Mouse (Mus musculus) liver, adult 2 months (tissue): Measurements from ENCODE around the gene Dnhd1. TPM values are rescaled to one million over a fixed set of nuclear protein-coding genes. Genes with fewer than 3 reads are reported as not detected.

Experiments used
- DNase-seq: peaks from one replicate; pipeline ENCODE4 v3.0.0-alpha.2; 2011; ENCODE audit warnings: low read depth, low spot score; ENCODE audit errors: extremely low read depth
- H3K27ac ChIP-seq: fragments of 200-500 bp; replicated peaks from 2 replicates; pipeline ENCODE4 v1.5.1; 2012; ENCODE audit warnings: low read depth, mild to moderate bottlenecking, control low read depth, inconsistent platforms, low read length; ENCODE audit not compliant: insufficient read depth
- H3K27me3 ChIP-seq: fragments of 200-500 bp; 2 replicates; pipeline ENCODE4 v1.6.1; 2012; ENCODE audit warnings: mild to moderate bottlenecking, moderate library complexity, low read length, inconsistent platforms; ENCODE audit not compliant: control insufficient read depth, insufficient read depth
- H3K36me3 ChIP-seq: fragments of 200-500 bp; 2 replicates; pipeline ENCODE4 v1.6.1; 2012; ENCODE audit warnings: low read length, inconsistent platforms; ENCODE audit not compliant: control insufficient read depth, insufficient read depth
- H3K4me1 ChIP-seq: fragments of 200-500 bp; 2 replicates; pipeline ENCODE4 v1.6.1; 2011; ENCODE audit warnings: low read length; ENCODE audit not compliant: control insufficient read depth, insufficient read depth
- H3K4me3 ChIP-seq: fragments of 200-500 bp; 2 replicates; pipeline ENCODE4 v1.5.1; 2011; ENCODE audit warnings: low read depth, mild to moderate bottlenecking, control low read depth, low read length, moderate library complexity; ENCODE audit not compliant: insufficient read depth
- H3K79me2 ChIP-seq: fragments of 200-500 bp; 2 replicates; pipeline ENCODE4 v1.6.1; 2012; ENCODE audit warnings: inconsistent platforms, mild to moderate bottlenecking, low read length, moderate library complexity; ENCODE audit not compliant: control insufficient read depth, insufficient read depth
- H3K9ac ChIP-seq: fragments of 200-500 bp; 2 replicates; pipeline ENCODE4 v1.6.1; 2012; ENCODE audit warnings: low read depth, mild to moderate bottlenecking, control low read depth, inconsistent platforms, low read length
- CTCF ChIP-seq: fragments of 200-500 bp; IDR thresholded peaks from 2 replicates; pipeline ENCODE4 v1.5.1; 2011; ENCODE audit warnings: low read depth, low read length, control low read depth
- POLR2A ChIP-seq: fragments of 200-500 bp; IDR thresholded peaks from 2 replicates; pipeline ENCODE4 v1.6.1; 2011; ENCODE audit warnings: low read length, control low read depth; ENCODE audit not compliant: insufficient read depth; ENCODE audit errors: extremely low read depth
- WGBS: fragments of 180-500 bp; shearing (Covaris S2); methylation state at CpG from one replicate; pipeline ENCODE4 v1.1.7; 2018; 5-methylcytosine and 5-hydroxymethylcytosine counted together
- polyA plus RNA-seq: library from polyadenylated mRNA; depleted of rRNA; stranded (reverse); fragments of >200 nt; gene quantifications from 2 replicates; pipeline ENCODE4 v1.2.3, GENCODE M21; 2012
- total RNA-seq: library from RNA; depleted of rRNA; stranded (reverse); fragments of >200 nt; gene quantifications from 2 replicates; pipeline ENCODE4 v1.2.3, GENCODE M21; 2014

Dnhd1 gene
- total and polyA plus RNA-seq, 2 experiments = 0.82 to 0.92 TPM

- Histone ChIP-seq H3K27me3 (no peaks in the 10 kb centered on the region), H3K9ac (no peak overlapping the region), H3K27ac (no peak overlapping the region), H3K4me1 (peaks cover 11% of the 10 kb centered on the region; the same call in 1 of the 2 replicates), H3K36me3 (peaks cover 2% of the 10 kb centered on the region; the same call in 1 of the 2 replicates), H3K79me2 (peaks cover 3% of the 10 kb centered on the region; the same call in 1 of the 2 replicates), H3K4me3 (no peak overlapping the region)
- TF ChIP-seq CTCF = no peak
- no peak for TF ChIP-seq POLR2A
- no peak for DNase-seq
- WGBS = 80% methylated on average over 9 of the region's 9 CpGs
Observed at GRCm38 (mm10) chr7:105634272-105634920, 16.2 kb upstream of the Dnhd1 start.

- Histone ChIP-seq H3K79me2 (peaks cover 12% of the 10 kb centered on the region; the same call in 1 of the 2 replicates), H3K36me3 (peaks cover 2% of the 10 kb centered on the region; the same call in 1 of the 2 replicates), H3K27me3 (no peaks in the 10 kb centered on the region), H3K4me3 (no peak overlapping the region), H3K4me1 (peaks cover 13% of the 10 kb centered on the region), H3K9ac (no peak overlapping the region), H3K27ac (no peak overlapping the region)
- no peak for DNase-seq
- TF ChIP-seq POLR2A = no peak
- TF ChIP-seq CTCF = no peak
- 66% methylated on average over 2 of the region's 2 CpGs for WGBS
Observed at GRCm38 (mm10) chr7:105635726-105636125, 14.9 kb upstream of the Dnhd1 start.

- TF ChIP-seq POLR2A (no peak), CTCF (no peak)
- WGBS = 94% methylated on average over 6 of the region's 6 CpGs
- Histone ChIP-seq H3K36me3 (peaks cover 9% of the 10 kb centered on the region; the same call in 1 of the 2 replicates), H3K27me3 (no peaks in the 10 kb centered on the region), H3K79me2 (peaks cover 14% of the 10 kb centered on the region; the same call in 1 of the 2 replicates), H3K9ac (no peak overlapping the region), H3K27ac (no peak overlapping the region), H3K4me3 (no peak overlapping the region), H3K4me1 (peaks cover 15% of the 10 kb centered on the region)
- DNase-seq = no peak
Observed at GRCm38 (mm10) chr7:105638776-105639175, 11.9 kb upstream of the Dnhd1 start.

GRCm38 (mm10) chr7:105639304-105639703 is 11.3 kb upstream of the Dnhd1 start:
- H3K79me2 ChIP-seq = peaks cover 14% of the 10 kb centered on the region; the same call in 1 of the 2 replicates
- 44% methylated on average over 9 of the region's 9 CpGs for WGBS
- H3K4me1 ChIP-seq = peaks cover 13% of the 10 kb centered on the region
- DNase-seq = no peak
- TF ChIP-seq CTCF (no peak), POLR2A (no peak)
- no peaks in the 10 kb centered on the region for H3K27me3 ChIP-seq
- H3K9ac ChIP-seq = peak overlapping the region; percentile 90
- no peak overlapping the region for H3K27ac ChIP-seq
- peak overlapping the region; percentile 83 for H3K4me3 ChIP-seq
- H3K36me3 ChIP-seq = peaks cover 11% of the 10 kb centered on the region; the same call in 1 of the 2 replicates

DNA sequence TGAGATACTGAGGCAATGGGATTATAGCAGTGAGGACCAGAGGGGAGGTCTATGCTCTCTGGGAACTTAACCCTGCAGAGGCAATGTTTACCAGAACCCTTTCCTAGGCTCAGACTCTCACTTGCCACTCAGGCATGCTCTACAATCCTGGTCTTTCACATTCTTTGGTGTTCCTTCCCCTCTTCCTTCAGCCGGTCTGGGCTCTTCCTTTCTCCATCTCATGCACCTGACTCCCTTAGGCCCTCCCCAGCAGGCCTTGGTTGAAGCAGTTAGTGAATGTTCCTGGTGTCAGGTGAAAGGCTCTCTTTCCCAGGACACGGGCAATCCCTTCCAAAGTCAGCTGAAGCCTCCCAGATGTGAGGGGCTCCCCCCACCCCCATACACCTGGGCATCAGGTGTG is 10.9 kb upstream of the Dnhd1 start, which contains the start of gene Timm10b:
Timm10b (plus strand) TSS at position 301 of the 400 bp plus-strand sequence.
- H3K9ac ChIP-seq = peak within 1 kb of the TSS; percentile 90
- no peaks in the 10 kb centered on the region for H3K27me3 ChIP-seq
- peak within 1 kb of the TSS; percentile 94 for H3K4me3 ChIP-seq
- H3K79me2 ChIP-seq = peaks cover 14% of the 10 kb centered on the region; the same call in 1 of the 2 replicates
- no peak for DNase-seq
- TF ChIP-seq POLR2A (no peak), CTCF (no peak)
- WGBS = 5% methylated on average over 2 of the region's 2 CpGs
- H3K36me3 ChIP-seq = peaks cover 12% of the 10 kb centered on the region; the same call in 1 of the 2 replicates
- peak within 1 kb of the TSS; percentile 86 for H3K27ac ChIP-seq
- peaks cover 13% of the 10 kb centered on the region for H3K4me1 ChIP-seq
